Mouse (Mus musculus) small intestine, adult 2 months (tissue): ENCODE measurements around the gene Flot1. TPM values are rescaled to one million over a fixed set of nuclear protein-coding genes. Genes with fewer than 3 reads are reported as not detected.
A peak's percentile ranks its signal among the peaks of the same experiment; 100 is the strongest.

Source experiments
- H3K27ac ChIP-seq: fragments of 200-500 bp; 2 replicates; pipeline ENCODE4 v1.5.1; 2012; ENCODE audit warnings: low read depth, low read length, control low read depth, inconsistent platforms; ENCODE audit not compliant: insufficient read depth
- H3K27me3 ChIP-seq: fragments of 200-500 bp; 2 replicates; pipeline ENCODE4 v1.6.1; 2012; ENCODE audit warnings: mild to moderate bottlenecking, moderate library complexity, low read length, inconsistent platforms; ENCODE audit not compliant: control insufficient read depth, insufficient read depth
- H3K36me3 ChIP-seq: fragments of 200-500 bp; 2 replicates; pipeline ENCODE4 v1.6.1; 2012; ENCODE audit warnings: mild to moderate bottlenecking, low read length, control low read depth, inconsistent platforms; ENCODE audit not compliant: control insufficient read depth, insufficient read depth
- H3K4me1 ChIP-seq: fragments of 200-500 bp; 2 replicates; pipeline ENCODE4 v1.6.1; 2012; ENCODE audit warnings: low read length, inconsistent platforms, mixed read lengths; ENCODE audit not compliant: control insufficient read depth, insufficient read depth, insufficient read length
- H3K4me3 ChIP-seq: fragments of 200-500 bp; 2 replicates; pipeline ENCODE4 v1.5.1; 2012; ENCODE audit warnings: low read depth, mild to moderate bottlenecking, control low read depth, inconsistent platforms, low read length, moderate library complexity
- CTCF ChIP-seq: fragments of 200-500 bp; IDR thresholded peaks from 2 replicates; pipeline ENCODE4 v1.5.1; 2012; ENCODE audit warnings: low read depth, mild to moderate bottlenecking, control low read depth, inconsistent platforms, low read length, moderate library complexity, mixed read lengths; ENCODE audit not compliant: insufficient replicate concordance, insufficient read length; ENCODE audit errors: extremely low read depth
- POLR2A ChIP-seq: fragments of 200-500 bp; IDR thresholded peaks from 2 replicates; pipeline ENCODE4 v1.6.1; 2012; ENCODE audit warnings: low read depth, mild to moderate bottlenecking, control low read depth, inconsistent platforms, low read length, moderate library complexity
- WGBS: fragments of 180-500 bp; shearing (Covaris S2); methylation state at CpG from one replicate; pipeline ENCODE4 v1.1.7; 2018; 5-methylcytosine and 5-hydroxymethylcytosine counted together
- polyA plus RNA-seq: library from polyadenylated mRNA; depleted of rRNA; stranded (reverse); fragments of >200 nt; gene quantifications from 2 replicates; pipeline ENCODE4 v1.2.3, GENCODE M21; 2012

The Flot1 gene
- polyA plus RNA-seq, 1 experiment: 53.2 TPM

GRCm38 (mm10) chr17:35860831-35861197, 37.8 kb downstream of the Flot1 start:
- Histone ChIP-seq H3K4me3 (peak overlapping the region; percentile 85), H3K27me3 (no peaks in the 10 kb centered on the region), H3K36me3 (0 out of 2 replicates have a peak, but pooled peaks cover 2% of the 10 kb centered on the region), H3K4me1 (peaks cover 5% of the 10 kb centered on the region; the same call in 1 of the 2 replicates), H3K27ac (peak overlapping the region; percentile 31; the same call in 1 of the 2 replicates)
- WGBS: 3% methylated on average over 12 of the region's 12 CpGs
- TF ChIP-seq CTCF (no peak), POLR2A (no peak)

GRCm38 (mm10) chr17:35861198-35861857, 38.3 kb downstream of the Flot1 start, which contains the start of gene Nrm:
Gene Nrm (plus strand): TSS chr17:35861318.
- peak within 1 kb of the TSS; percentile 85 for H3K4me3 ChIP-seq
- TF ChIP-seq CTCF: peak; percentile 52; the same call in 1 of the 2 replicates
- TF ChIP-seq POLR2A: peak; percentile 24; the same call in 1 of the 2 replicates
- no peaks in the 10 kb centered on the region for H3K27me3 ChIP-seq
- peak within 1 kb of the TSS; percentile 72; the same call in 1 of the 2 replicates for H3K27ac ChIP-seq
- under 1% methylated on average over 47 of the region's 47 CpGs for WGBS
- 0 out of 2 replicates have a peak, but pooled peaks cover 2% of the 10 kb centered on the region for H3K36me3 ChIP-seq
- H3K4me1 ChIP-seq: peaks cover 5% of the 10 kb centered on the region; the same call in 1 of the 2 replicates

- H3K4me3 ChIP-seq: no peak overlapping the region; the same call in 1 of the 2 replicates
- 65% methylated on average over 10 of the region's 10 CpGs for WGBS
Observed at GRCm38 (mm10) chr17:35864832-35865353, 41.9 kb downstream of the Flot1 start.

GRCm38 (mm10) chr17:35865481-35866280, 42.7 kb downstream of the Flot1 start, which contains the start of gene Ppp1r18:
Gene Ppp1r18 (plus strand): TSS chr17:35865593.
- Histone ChIP-seq H3K27me3 (no peaks in the 10 kb centered on the region), H3K36me3 (no peaks in the 10 kb centered on the region), H3K4me1 (peaks cover 18% of the 10 kb centered on the region), H3K27ac (peak within 1 kb of the TSS; percentile 90), H3K4me3 (peak within 1 kb of the TSS; percentile 74)
- peak; percentile 49; the same call in 1 of the 2 replicates for TF ChIP-seq POLR2A
- no peak for TF ChIP-seq CTCF
- WGBS: 1% methylated on average over 48 of the region's 48 CpGs

More at GRCm38 (mm10) chr17:35864832-35865353, 41.9 kb downstream of the Flot1 start:
- TF ChIP-seq CTCF (no peak), POLR2A (no peak)
- H3K27me3 ChIP-seq: no peaks in the 10 kb centered on the region
- H3K27ac ChIP-seq: peak overlapping the region; percentile 90; the same call in 1 of the 2 replicates
- H3K4me1 ChIP-seq: peaks cover 15% of the 10 kb centered on the region
- H3K36me3 ChIP-seq: no peaks in the 10 kb centered on the region

GRCm38 (mm10) chr17:35866281-35866831, 43.3 kb downstream of the Flot1 start:
- H3K36me3 ChIP-seq: no peaks in the 10 kb centered on the region
- no peaks in the 10 kb centered on the region for H3K27me3 ChIP-seq
- H3K4me1 ChIP-seq: peaks cover 16% of the 10 kb centered on the region
- TF ChIP-seq POLR2A: no peak
- TF ChIP-seq CTCF: no peak
- 2% methylated on average over 36 of the region's 38 CpGs for WGBS
- H3K4me3 ChIP-seq: peak overlapping the region; percentile 74
- H3K27ac ChIP-seq: peak overlapping the region; percentile 90

GRCm38 (mm10) chr17:35866911-35867890, 44.2 kb downstream of the Flot1 start:
- H3K27me3 ChIP-seq: no peaks in the 10 kb centered on the region
- peaks cover 16% of the 10 kb centered on the region for H3K4me1 ChIP-seq
- peak overlapping the region; percentile 74 for H3K4me3 ChIP-seq
- peak overlapping the region; percentile 90 for H3K27ac ChIP-seq
- TF ChIP-seq POLR2A (no peak; the same call in 1 of the 2 replicates), CTCF (peak; percentile 45; the same call in 1 of the 2 replicates)
- 12% methylated on average over 26 of the region's 26 CpGs for WGBS
- H3K36me3 ChIP-seq: no peaks in the 10 kb centered on the region
